In genomic region chr15:83172492-83173429, GRCm38 (mm10) we compare ENCODE assay signal across 7 mouse cellular contexts. TPM values are rescaled to one million over a fixed set of nuclear protein-coding genes. Genes with fewer than 3 reads are reported as not detected.
DNase-seq lines count a peak whose midpoint lies in the region; ATAC-seq and TF ChIP-seq lines count a peak whose summit lies in the region.

TSS of gene Cyb5r3 (minus strand) at chr15:83172592.

- peak in 1 of 2 experiments; percentile 44 for DNase-seq in spleen, adult 2 months (ENCODE audit: low read depth in 1 of 2, low spot score in 2 of 2)
- DNase-seq in spleen, postnatal 14 days (ENCODE audit: low spot score in 2 of 2) = no peak
- peak; percentile 88 for DNase-seq in heart, adult 11 months
- peak; percentile 51 for DNase-seq in large intestine, adult 2 months (ENCODE audit: low read depth, low spot score)
- DNase-seq in retina, embryonic 14.5 days (ENCODE audit: low spot score) = no peak

- peak within 1 kb of the TSS; percentile 74 for H3K4me2 ChIP-seq in midbrain, embryonic 12.5 days (replicated peaks)

- no peak for TF ChIP-seq CTCF in spleen, adult 2 months (IDR thresholded peaks at IDR 0.05; ENCODE audit: extremely low read depth, insufficient read depth, insufficient read length, insufficient replicate concordance)

- TF ChIP-seq POLR2A in spleen, adult 2 months (IDR thresholded peaks at IDR 0.05; ENCODE audit: low read depth, low read length) = no peak

- WGBS in spleen, adult 2 months = 33% methylated on average over 28 of the region's 28 CpGs
- WGBS in large intestine, adult 2 months = 29% methylated on average over 28 of the region's 28 CpGs
- WGBS in midbrain, embryonic 12.5 days = 36% methylated on average over 28 of the region's 28 CpGs

- peak within 1 kb of the TSS; percentile 87 for H3K9ac ChIP-seq in midbrain, embryonic 12.5 days (replicated peaks)

- peak within 1 kb of the TSS; percentile 78 for H3K4me3 ChIP-seq in spleen, adult 2 months (ENCODE audit: extremely low read depth, insufficient read depth, insufficient read length)
- peak within 1 kb of the TSS; percentile 79 for H3K4me3 ChIP-seq in midbrain, embryonic 12.5 days

- no peaks in the 10 kb centered on the region for H3K27me3 ChIP-seq in spleen, adult 2 months (ENCODE audit: control insufficient read depth, insufficient read depth, low read length)
- no peaks in the 10 kb centered on the region for H3K27me3 ChIP-seq in midbrain, embryonic 12.5 days

- H3K4me1 ChIP-seq in spleen, adult 2 months (ENCODE audit: control insufficient read depth, insufficient read depth, insufficient read length) = peaks cover 13% of the 10 kb centered on the region; the same call in 1 of the 2 replicates
- peaks cover 28% of the 10 kb centered on the region for H3K4me1 ChIP-seq in midbrain, embryonic 12.5 days

- ATAC-seq in common myeloid progenitor, adult 5-6 weeks (replicated peaks; ENCODE audit: low read depth, poor library complexity, severe bottlenecking) = peak; percentile 12
- peak; percentile 75; the same call in 1 of the 2 replicates for ATAC-seq in midbrain, embryonic 12.5 days (ENCODE audit: low FRiP score, low read depth)

- H3K36me3 ChIP-seq in spleen, adult 2 months (ENCODE audit: control insufficient read depth, insufficient read depth, low read length) = no peaks in the 10 kb centered on the region
- no peaks in the 10 kb centered on the region for H3K36me3 ChIP-seq in midbrain, embryonic 12.5 days

- H3K9me3 ChIP-seq in midbrain, embryonic 12.5 days = no peaks in the 10 kb centered on the region

- peak within 1 kb of the TSS; percentile 97 for H3K27ac ChIP-seq in spleen, adult 2 months (ENCODE audit: insufficient read depth, low read length)
- H3K27ac ChIP-seq in midbrain, embryonic 12.5 days (replicated peaks) = peak within 1 kb of the TSS; percentile 83

RNA-seq across cellular contexts. Expression of gene Cyb5r3, which starts in this region (rescaled TPM):
- 76.1 and 90.0 TPM in 2 replicates for polyA plus RNA-seq in spleen, adult 2 months (2012; rRNA removed)
- total RNA-seq in common myeloid progenitor, adult 5-6 weeks (2017) = 31.7 and 34.9 TPM in 2 replicates
- 101 and 218 TPM in 2 replicates for polyA plus RNA-seq in large intestine, adult 2 months (2012; rRNA removed)
- polyA plus RNA-seq in midbrain, embryonic 12.5 days (2016; fragmentation: Nextera tagmentation; extraction: Ambion mirVana) = 139 and 148 TPM in 2 replicates

Comparison
In these comparisons a context has a peak if more than half of its experiments do, and no peak if none do; other contexts are left out.
1. DNase-seq: peak in heart, adult 11 months (single experiment) and large intestine, adult 2 months (single experiment); none in spleen, postnatal 14 days (0 of 2) and retina, embryonic 14.5 days (single experiment).